Mouse (Mus musculus) frontal cortex, postnatal 10 days (tissue): ENCODE measurements around the gene Bpifa6.

ENCODE experiments used
- DNase-seq, 2 experiments: peaks; one replicate each; pipeline ENCODE4 v3.0.0; 2022; ENCODE audit warnings: low spot score in 2 of 2, mixed read lengths in 1 of 2

Bpifa6 gene

DNA sequence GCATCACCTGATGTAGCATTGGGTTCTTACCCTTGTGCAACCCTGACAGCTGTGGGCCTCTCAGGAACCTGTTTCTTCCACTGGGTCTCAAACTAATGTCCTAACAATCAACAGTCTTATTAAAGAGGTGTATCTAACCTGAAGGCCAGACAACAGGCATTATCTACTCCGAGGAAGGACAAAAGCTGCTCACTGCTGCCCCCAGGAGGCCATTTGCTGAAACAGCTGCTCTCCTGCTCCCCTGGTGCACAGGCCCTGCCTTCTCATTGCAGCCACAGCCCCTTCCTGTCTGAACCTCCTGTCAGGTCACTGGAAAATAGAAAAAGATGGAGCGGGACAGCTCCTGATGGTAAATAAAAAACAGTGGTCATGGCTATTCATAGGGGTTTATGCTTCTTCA is 64.2 kb downstream of the Bpifa6 start:
- no peak for DNase-seq

DNA sequence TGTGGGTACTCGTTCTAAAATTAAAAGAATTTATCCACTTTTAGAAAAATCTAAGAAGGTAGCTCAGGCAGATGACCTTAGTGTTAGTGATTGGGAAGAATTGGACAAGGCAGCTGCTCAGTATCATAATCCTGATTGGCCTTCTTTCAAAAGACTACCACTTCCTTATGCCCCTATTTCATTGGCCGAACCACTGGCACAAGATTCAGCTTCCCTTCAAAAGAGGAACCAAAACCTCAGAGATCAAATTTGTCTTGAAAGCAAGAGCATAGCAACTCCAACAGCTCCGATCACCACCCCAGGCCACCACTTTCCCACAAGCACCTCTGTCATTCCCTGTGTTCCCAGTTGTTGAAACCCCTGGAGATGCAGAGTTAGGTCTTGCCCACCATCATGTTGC is 70.0 kb downstream of the Bpifa6 start:
- no peak for DNase-seq
